Mouse (Mus musculus) CH12.LX (cell line): Measurements from ENCODE around the gene Hdac5. TPM values are rescaled to one million over a fixed set of nuclear protein-coding genes. Genes with fewer than 3 reads are reported as not detected.

Source experiments
- DNase-seq: peaks from one replicate; pipeline ENCODE4 v3.0.0-alpha.2; 2013; ENCODE audit errors: extremely low read depth
- H3K27ac ChIP-seq: 2 replicates; pipeline ENCODE4 v1.5.1; 2012; ENCODE audit warnings: low read depth, mild to moderate bottlenecking, control low read depth, moderate library complexity; ENCODE audit not compliant: insufficient read depth
- H3K27me3 ChIP-seq: replicated peaks from 2 replicates; pipeline ENCODE3; 2012; ENCODE audit warnings: inconsistent platforms
- H3K36me3 ChIP-seq, 2 experiments: replicated peaks in 1 of 2; 2 replicates each; pipeline versions ENCODE3 to v1.6.1; 2012; ENCODE audit warnings: inconsistent platforms in 1 of 2, low read length in 1 of 2, mild to moderate bottlenecking in 1 of 2, mixed read lengths in 1 of 2, moderate library complexity in 1 of 2; ENCODE audit not compliant: control insufficient read depth in 1 of 2, insufficient read depth in 1 of 2
- H3K4me1 ChIP-seq, 2 experiments: 2 replicates each; pipeline ENCODE4 v1.6.1; 2012; ENCODE audit warnings: inconsistent platforms in 1 of 2, moderate library complexity in 1 of 2; ENCODE audit not compliant: insufficient read depth in 2 of 2, control insufficient read depth in 1 of 2
- H3K4me2 ChIP-seq: 2 replicates; pipeline ENCODE4 v1.6.1; 2012; ENCODE audit warnings: low read depth, mild to moderate bottlenecking, control low read depth; ENCODE audit not compliant: poor library complexity, insufficient read depth, severe bottlenecking
- H3K4me3 ChIP-seq, 3 experiments: fragments of 150-350 bp in 1 of 3; sonication (generic) in 1 of 3; replicated peaks in 1 of 3; 2 replicates each; pipeline versions ENCODE3 to v1.5.1; 2011 to 2012; ENCODE audit warnings: low read depth in 2 of 3, low read length in 2 of 3, mild to moderate bottlenecking in 2 of 3, moderate library complexity in 2 of 3, control low read depth in 1 of 3, improper control_type of control experiment in 1 of 3, inconsistent platforms in 1 of 3, mixed read lengths in 1 of 3; ENCODE audit not compliant: poor library complexity in 1 of 3
- H3K79me2 ChIP-seq: replicated peaks from 2 replicates; pipeline ENCODE4 v1.6.1; 2012; ENCODE audit warnings: mild to moderate bottlenecking, moderate library complexity; ENCODE audit not compliant: control insufficient read depth, poor library complexity, insufficient read depth, severe bottlenecking; ENCODE audit errors: extremely low read depth
- H3K9ac ChIP-seq: 2 replicates; pipeline ENCODE4 v1.6.1; 2012; ENCODE audit warnings: low read depth, mild to moderate bottlenecking, control low read depth, moderate library complexity; ENCODE audit not compliant: insufficient read depth
- H3K9me3 ChIP-seq: replicated peaks from 2 replicates; pipeline ENCODE3; 2012; ENCODE audit warnings: low read length, inconsistent platforms, mixed read lengths
- BHLHE40 ChIP-seq: IDR thresholded peaks from 2 replicates; pipeline ENCODE4 v1.6.1; 2011; ENCODE audit warnings: mild to moderate bottlenecking, low read depth, low read length, improper control_type of control experiment
- CHD1 ChIP-seq: IDR thresholded peaks from 2 replicates; pipeline ENCODE4 v1.6.1; 2012; ENCODE audit warnings: low read depth, low read length, improper control_type of control experiment, inconsistent platforms
- CHD2 ChIP-seq: IDR thresholded peaks from 2 replicates; pipeline ENCODE4 v1.6.1; 2011; ENCODE audit warnings: low read length, improper control_type of control experiment
- CTCF ChIP-seq, 2 experiments: IDR thresholded peaks in 1 of 2; conservative IDR thresholded peaks in 1 of 2; 2 replicates each; pipeline ENCODE4 v1.5.1; 2011 to 2012; ENCODE audit warnings: low read depth in 2 of 2, low read length in 2 of 2, improper control_type of control experiment in 1 of 2, inconsistent platforms in 1 of 2, mild to moderate bottlenecking in 1 of 2, moderate library complexity in 1 of 2
- E2F4 ChIP-seq: IDR thresholded peaks from 2 replicates; pipeline ENCODE4 v1.6.1; 2011; ENCODE audit warnings: low read depth, low read length, improper control_type of control experiment; ENCODE audit not compliant: insufficient replicate concordance
- ELF1 ChIP-seq: IDR thresholded peaks from 2 replicates; pipeline ENCODE4 v1.6.1; 2014; ENCODE audit warnings: low read depth, mild to moderate bottlenecking, inconsistent platforms, low read length, improper control_type of control experiment
- EP300 ChIP-seq: IDR thresholded peaks from 2 replicates; pipeline ENCODE4 v1.6.1; 2011; ENCODE audit warnings: low read length, improper control_type of control experiment
- ETS1 ChIP-seq: conservative IDR thresholded peaks from 2 replicates; pipeline ENCODE4 v1.6.1; 2012; ENCODE audit warnings: low read depth, mild to moderate bottlenecking, inconsistent platforms, low read length, improper control_type of control experiment, moderate library complexity
- GABPA ChIP-seq: IDR thresholded peaks from 2 replicates; pipeline ENCODE4 v1.6.1; 2012; ENCODE audit warnings: low read depth, low read length, improper control_type of control experiment, inconsistent platforms; ENCODE audit not compliant: insufficient replicate concordance
- HCFC1 ChIP-seq: IDR thresholded peaks from 2 replicates; pipeline ENCODE4 v1.6.1; 2012; ENCODE audit warnings: low read depth, mild to moderate bottlenecking, inconsistent platforms, low read length, improper control_type of control experiment
- IRF4 ChIP-seq: IDR thresholded peaks from 2 replicates; pipeline ENCODE4 v1.6.1; 2014; ENCODE audit warnings: low read depth, mild to moderate bottlenecking, inconsistent platforms, low read length, improper control_type of control experiment
- JUN ChIP-seq: IDR thresholded peaks from 2 replicates; pipeline ENCODE4 v1.6.1; 2011; ENCODE audit warnings: low read depth, mild to moderate bottlenecking, low read length, improper control_type of control experiment, moderate library complexity; ENCODE audit not compliant: insufficient read depth
- JUND ChIP-seq: conservative IDR thresholded peaks from 2 replicates; pipeline ENCODE4 v1.6.1; 2011; ENCODE audit warnings: low read depth, low read length, improper control_type of control experiment
- KAT2A ChIP-seq: IDR thresholded peaks from 2 replicates; pipeline ENCODE4 v1.6.1; 2012; ENCODE audit warnings: low read length, improper control_type of control experiment, inconsistent platforms; ENCODE audit not compliant: insufficient replicate concordance
- MAFK ChIP-seq: IDR thresholded peaks from 2 replicates; pipeline ENCODE4 v1.6.1; 2011; ENCODE audit warnings: low read length, improper control_type of control experiment; ENCODE audit not compliant: insufficient replicate concordance
- MAX ChIP-seq: IDR thresholded peaks from 2 replicates; pipeline ENCODE4 v1.6.1; 2011; ENCODE audit warnings: low read length, improper control_type of control experiment
- MAZ ChIP-seq: IDR thresholded peaks from 2 replicates; pipeline ENCODE4 v1.6.1; 2012; ENCODE audit warnings: low read depth, mild to moderate bottlenecking, inconsistent platforms, low read length, improper control_type of control experiment, moderate library complexity
- MEF2A ChIP-seq: IDR thresholded peaks from 2 replicates; pipeline ENCODE4 v1.6.1; 2014; ENCODE audit warnings: low read depth, mild to moderate bottlenecking, inconsistent platforms, low read length, improper control_type of control experiment, borderline replicate concordance
- MXI1 ChIP-seq: IDR thresholded peaks from 2 replicates; pipeline ENCODE4 v1.6.1; 2011; ENCODE audit warnings: mild to moderate bottlenecking, low read depth, low read length, improper control_type of control experiment
- MYC ChIP-seq: IDR thresholded peaks from 2 replicates; pipeline ENCODE4 v1.6.1; 2011; ENCODE audit warnings: low read depth, mild to moderate bottlenecking, improper control_type of control experiment, low read length
- NELFE ChIP-seq: IDR thresholded peaks from 2 replicates; pipeline ENCODE4 v1.6.1; 2011; ENCODE audit warnings: low read depth, low read length, improper control_type of control experiment
- NRF1 ChIP-seq: IDR thresholded peaks from 2 replicates; pipeline ENCODE4 v1.6.1; 2014; ENCODE audit warnings: low read depth, mild to moderate bottlenecking, inconsistent platforms, low read length, improper control_type of control experiment, moderate library complexity
- PAX5 ChIP-seq: IDR thresholded peaks from 2 replicates; pipeline ENCODE4 v1.6.1; 2012; ENCODE audit warnings: low read length, inconsistent platforms, mixed read lengths
- POLR2A ChIP-seq: IDR thresholded peaks from 2 replicates; pipeline ENCODE4 v1.6.1; 2011; ENCODE audit warnings: low read depth, mild to moderate bottlenecking, improper control_type of control experiment, low read length
- POLR2AphosphoS2 ChIP-seq: IDR thresholded peaks from 2 replicates; pipeline ENCODE4 v1.6.1; 2011; ENCODE audit warnings: low read depth, low read length, improper control_type of control experiment
- RAD21 ChIP-seq: IDR thresholded peaks from 2 replicates; pipeline ENCODE4 v1.6.1; 2011; ENCODE audit warnings: low read depth, mild to moderate bottlenecking, low read length, improper control_type of control experiment, moderate library complexity
- RCOR1 ChIP-seq: conservative IDR thresholded peaks from 2 replicates; pipeline ENCODE4 v1.6.1; 2012; ENCODE audit warnings: low read depth, mild to moderate bottlenecking, inconsistent platforms, low read length, improper control_type of control experiment
- SIN3A ChIP-seq: IDR thresholded peaks from 2 replicates; pipeline ENCODE4 v1.6.1; 2012; ENCODE audit warnings: low read length, improper control_type of control experiment, inconsistent platforms
- SMC3 ChIP-seq: IDR thresholded peaks from 2 replicates; pipeline ENCODE4 v1.6.1; 2011; ENCODE audit warnings: low read depth, low read length, improper control_type of control experiment
- TBP ChIP-seq: conservative IDR thresholded peaks from 2 replicates; pipeline ENCODE4 v1.6.1; 2011; ENCODE audit warnings: low read depth, low read length, improper control_type of control experiment
- TCF12 ChIP-seq: IDR thresholded peaks from 2 replicates; pipeline ENCODE4 v1.6.1; 2014; ENCODE audit warnings: low read depth, mild to moderate bottlenecking, inconsistent platforms, low read length, improper control_type of control experiment
- UBTF ChIP-seq: IDR thresholded peaks from 2 replicates; pipeline ENCODE4 v1.6.1; 2012; ENCODE audit warnings: low read depth, mild to moderate bottlenecking, inconsistent platforms, low read length, improper control_type of control experiment, moderate library complexity
- USF1 ChIP-seq: IDR thresholded peaks from 2 replicates; pipeline ENCODE4 v1.6.1; 2014; ENCODE audit warnings: low read depth, mild to moderate bottlenecking, inconsistent platforms, low read length, improper control_type of control experiment
- USF2 ChIP-seq: conservative IDR thresholded peaks from 2 replicates; pipeline ENCODE4 v1.6.1; 2011; ENCODE audit warnings: low read depth, low read length, improper control_type of control experiment
- ZC3H11A ChIP-seq: IDR thresholded peaks from 2 replicates; pipeline ENCODE4 v1.6.1; 2012; ENCODE audit warnings: low read depth, mild to moderate bottlenecking, inconsistent platforms, low read length, improper control_type of control experiment
- ZKSCAN1 ChIP-seq: IDR thresholded peaks from 2 replicates; pipeline ENCODE4 v1.6.1; 2012; ENCODE audit warnings: low read depth, inconsistent platforms, low read length, improper control_type of control experiment, borderline replicate concordance
- ZMIZ1 ChIP-seq: IDR thresholded peaks from 2 replicates; pipeline ENCODE4 v1.6.1; 2012; ENCODE audit warnings: low read depth, mild to moderate bottlenecking, inconsistent platforms, low read length, improper control_type of control experiment
- ZNF384 ChIP-seq: IDR thresholded peaks from 2 replicates; pipeline ENCODE4 v1.6.1; 2012; ENCODE audit warnings: low read depth, low read length, improper control_type of control experiment, inconsistent platforms
- dilution Hi-C: fragments of 300-500 bp; cut with MboI; formaldehyde crosslinking; loops from 2 replicates; pipeline ENCODE4 v1.14.3; 2020; ENCODE audit warnings: low sequenced_read_pairs; ENCODE audit not compliant: extremely low pct_unique_long_range_greater_than_20kb, extremely low pct_ligation_motif_present
- in situ Hi-C: fragments of 300-500 bp; cut with MboI; formaldehyde crosslinking; loops from 3 replicates; pipeline ENCODE4 v1.14.3; 2019; ENCODE audit warnings: low sequenced_read_pairs, low pct_ligation_motif_present, low pct_unique_long_range_greater_than_20kb, mixed read lengths
- polyA plus RNA-seq: library from polyadenylated mRNA; unstranded; fragments of >175 nt; gene quantifications from 2 replicates; pipeline ENCODE4 v1.2.1, GENCODE M21; 2012; ENCODE audit warnings: low read depth; ENCODE audit not compliant: insufficient read length
- total RNA-seq, 2 experiments: library from RNA; depleted of rRNA; stranded (reverse); fragments of 300-350 nt in 1 of 2; fragments of >200 nt in 1 of 2; gene quantifications; 2 replicates each; pipeline ENCODE4 v1.2.3; 2012 to 2014

Hdac5 gene
- total RNA-seq (2012; rRNA removed), result 49.6 and 49.9 TPM in 2 replicates
- 23.3 and 24.9 TPM in 2 replicates for total RNA-seq (2014; rRNA removed)
- polyA plus RNA-seq, result 46.4 and 53.9 TPM in 2 replicates

GRCm38 (mm10) chr11:102230006-102230741 is at the start of gene Hdac5:
TSS of gene Hdac5 (minus strand) at chr11:102230166.
- H3K27ac ChIP-seq, result no peak within 1 kb of the TSS
- in situ Hi-C loops, result no loop called here

GRCm38 (mm10) chr11:102279595-102279994 is 49.6 kb upstream of the Hdac5 start:
- H3K9ac ChIP-seq, result no peak overlapping the region
- in situ Hi-C loops, result loop anchor here (5.0 kb wide), 1 partner anchor 52 kb away; no protein-coding TSS in a partner anchor
- peaks cover 5 to 20% of the 10 kb centered on the region in 2 experiments for H3K4me1 ChIP-seq
- dilution Hi-C loops, result no loop called here
- no peak overlapping the region for H3K4me3 ChIP-seq
- TF ChIP-seq SIN3A (no peak), KAT2A (no peak), ZMIZ1 (no peak)
- H3K36me3 ChIP-seq, result no peaks in the 10 kb centered on the region
- no peak for DNase-seq
- no peaks in the 10 kb centered on the region for H3K79me2 ChIP-seq
- no peaks in the 10 kb centered on the region for H3K9me3 ChIP-seq
- peaks cover 5% of the 10 kb centered on the region for H3K27me3 ChIP-seq
- H3K27ac ChIP-seq, result no peak overlapping the region
- no peak overlapping the region for H3K4me2 ChIP-seq

More at GRCm38 (mm10) chr11:102230006-102230741, at the start of gene Hdac5:
- H3K9ac ChIP-seq, result peak within 1 kb of the TSS; percentile 73
- peaks cover 2 to 10% of the 10 kb centered on the region in 2 experiments; a peak in 3 of 4 replicates for H3K4me1 ChIP-seq
- peak within 1 kb of the TSS; percentile 64 for H3K4me2 ChIP-seq
- DNase-seq, result peak; percentile 99
- H3K36me3 ChIP-seq, result no peaks in the 10 kb centered on the region
- dilution Hi-C loops, result no loop called here
- peak within 1 kb of the TSS; percentile 64 to 73 (median 68) for H3K4me3 ChIP-seq
- no peaks in the 10 kb centered on the region for H3K79me2 ChIP-seq
- no peak for TF ChIP-seq SMC3
- TF ChIP-seq MEF2A, result peak; percentile 100
- peak; percentile 96 for TF ChIP-seq BHLHE40
- TF ChIP-seq JUN, result no peak
- TF ChIP-seq E2F4, result no peak
- peak; percentile 38; the same call in 1 of the 2 replicates for TF ChIP-seq ELF1
- no peak; the same call in 1 of the 2 replicates for TF ChIP-seq ZMIZ1
- TF ChIP-seq KAT2A, result no peak
- peak; percentile 63; the same call in 1 of the 2 replicates for TF ChIP-seq MAX
- TF ChIP-seq CHD2, result peak; percentile 76
- peak; percentile 58; the same call in 1 of the 2 replicates for TF ChIP-seq MYC
- TF ChIP-seq ETS1, result peak; percentile 62
- TF ChIP-seq CHD1, result no peak
- TF ChIP-seq ZNF384, result 0 out of 2 replicates have a peak, but pooled peaks have one; percentile 9
- TF ChIP-seq USF1, result peak; percentile 97
- TF ChIP-seq UBTF, result peak; percentile 54; the same call in 1 of the 2 replicates
- peak; percentile 97 for TF ChIP-seq USF2
- peak; percentile 62 for TF ChIP-seq HCFC1
- TF ChIP-seq MAZ, result peak; percentile 95
- TF ChIP-seq IRF4, result peak; percentile 45; the same call in 1 of the 2 replicates
- TF ChIP-seq ZKSCAN1, result no peak
- peak; percentile 57; the same call in 1 of the 2 replicates for TF ChIP-seq TBP
- 0 out of 2 replicates have a peak, but pooled peaks have one; percentile 2 for TF ChIP-seq MAFK
- peak; percentile 86 for TF ChIP-seq SIN3A
- peak; percentile 41; the same call in 1 of the 2 replicates for TF ChIP-seq POLR2AphosphoS2
- TF ChIP-seq PAX5, result no peak
- TF ChIP-seq GABPA, result no peak; the same call in 1 of the 2 replicates
- peak; percentile 78 for TF ChIP-seq NELFE
- peak; percentile 68 for TF ChIP-seq MXI1
- peak; percentile 71 for TF ChIP-seq POLR2A
- no peak for TF ChIP-seq RAD21
- TF ChIP-seq NRF1, result no peak
- no peak for TF ChIP-seq ZC3H11A
- peak; percentile 27; the same call in 1 of the 2 replicates for TF ChIP-seq JUND
- peak; percentile 39 for TF ChIP-seq EP300
- TF ChIP-seq CTCF (conservative IDR thresholded peaks at IDR 0.05 in 1 of 2, IDR thresholded peaks at IDR 0.05 in 1 of 2; ENCODE audit: low read depth in 2 of 2, low read length in 2 of 2), result no peak
- TF ChIP-seq RCOR1, result 0 out of 2 replicates have a peak, but pooled peaks have one; percentile 58
- no peak; the same call in 1 of the 2 replicates for TF ChIP-seq TCF12
- H3K9me3 ChIP-seq, result peaks cover 1% of the 10 kb centered on the region
- H3K27me3 ChIP-seq, result peaks cover 41% of the 10 kb centered on the region
